Comparison of ENCODE assay signal across 11 mouse cellular contexts in genomic region chr3:127131048-127131447, GRCm38 (mm10).
"Had no signal": no experiment of that assay in that cellular context is flagged by ENCODE, and none has a peak within 500 bp of the region (broad histone marks: within the 10 kb centered on the region; RNA-seq: fewer than 3 reads in every experiment).

No protein-coding gene starts in this region.

- DNase-seq: liver, embryonic 13.5 days; lung, adult 2 months; lung, postnatal 14 days; lung, postnatal 4 days; midbrain, embryonic 14.5 days; right cerebral cortex, postnatal 25 days; spleen, adult 18-20 months; thymus, postnatal 25 days had no signal

- H3K36me3 ChIP-seq: limb, embryonic 12.5 days; liver, embryonic 13.5 days; stomach, embryonic 15.5 days had no signal

- H3K4me1 ChIP-seq: liver, embryonic 13.5 days had no signal

- H3K4me3 ChIP-seq: limb, embryonic 12.5 days; liver, embryonic 13.5 days; stomach, embryonic 15.5 days had no signal

- H3K9me3 ChIP-seq: limb, embryonic 12.5 days; liver, embryonic 13.5 days; stomach, embryonic 15.5 days had no signal

- H3K4me2 ChIP-seq: liver, embryonic 13.5 days; midbrain, embryonic 11.5 days; stomach, embryonic 15.5 days had no signal

- H3K27me3 ChIP-seq: limb, embryonic 12.5 days; liver, embryonic 13.5 days; stomach, embryonic 15.5 days had no signal

- H3K9ac ChIP-seq: limb, embryonic 12.5 days; liver, embryonic 13.5 days; stomach, embryonic 15.5 days had no signal

- H3K27ac ChIP-seq: limb, embryonic 12.5 days; liver, embryonic 13.5 days; stomach, embryonic 15.5 days had no signal
